Mouse (Mus musculus) layer of hippocampus, adult 18-20 months (tissue): ENCODE measurements at regions not wholly inside any gene's neighbourhood (a gene's known extent, or its start where the extent isn't known, plus 50 kb on each side); places are given as distances from the start of the nearest gene placed in this dataset.

ENCODE experiments used
- DNase-seq, 2 experiments: peaks; one replicate each; pipeline ENCODE4 v3.0.0; 2022; ENCODE audit warnings: low spot score in 2 of 2

GRCm38 (mm10) chr1:69746575-69747290 is 59.7 kb upstream of the Ikzf2 start:
- no peak for DNase-seq

- no peak for DNase-seq
Measured at GRCm38 (mm10) chr1:69752724-69753123, 65.7 kb upstream of the Ikzf2 start.

GRCm38 (mm10) chr1:69757702-69758101 is 69.1 kb upstream of the Spag16 start:
- no peak for DNase-seq

GRCm38 (mm10) chr1:69759544-69759943 is 67.2 kb upstream of the Spag16 start:
- DNase-seq = peak in 1 of 2 experiments; percentile 8

- no peak for DNase-seq
Measured at GRCm38 (mm10) chr1:69768714-69769113, 58.1 kb upstream of the Spag16 start.

GRCm38 (mm10) chr1:69770209-69770608 is 56.6 kb upstream of the Spag16 start:
- no peak for DNase-seq

GRCm38 (mm10) chr1:69771436-69771835 is 55.3 kb upstream of the Spag16 start:
- DNase-seq = no peak

GRCm38 (mm10) chr1:69775589-69775988 is 51.2 kb upstream of the Spag16 start:
- DNase-seq = no peak
